Mouse (Mus musculus): ENCODE measurements around the gene Elp4. TPM values are rescaled to one million over a fixed set of nuclear protein-coding genes. Genes with fewer than 3 reads are reported as not detected.

Elp4 gene
- total and polyA plus RNA-seq, 3 experiments = 15.8 to 16.0 TPM; not detected in 1

DNA sequence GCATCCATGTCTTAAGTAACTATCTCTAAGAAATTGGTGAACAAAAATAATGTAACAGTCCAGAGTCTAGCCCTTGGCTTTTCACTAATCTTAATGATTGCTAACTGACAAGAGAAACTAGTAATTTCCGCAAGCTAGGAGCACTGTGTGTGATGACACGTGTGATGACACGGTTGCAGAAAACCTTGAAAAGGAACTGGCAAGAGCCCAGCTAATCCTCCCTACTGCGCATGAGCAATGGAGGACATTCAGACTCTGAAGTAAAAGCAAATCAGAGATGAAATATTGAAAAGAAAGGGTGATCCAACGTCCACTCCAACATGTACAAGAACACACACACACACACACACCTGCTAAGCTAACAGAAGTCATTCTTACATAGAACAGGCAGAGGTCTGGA, 61.2 kb downstream of the Elp4 start:
- no peak for TF ChIP-seq TBP (IDR thresholded peaks at IDR 0.05; ENCODE audit: low read depth, low read length)
- no peak for TF ChIP-seq UBTF (IDR thresholded peaks at IDR 0.05; ENCODE audit: borderline replicate concordance, insufficient read depth, low read depth, low read length)
- no peak for TF ChIP-seq ETS1 (IDR thresholded peaks at IDR 0.05; ENCODE audit: low read depth, low read length)
- TF ChIP-seq BHLHE40 (IDR thresholded peaks at IDR 0.05; ENCODE audit: borderline replicate concordance, low read depth, low read length) = no peak
- TF ChIP-seq E2F4 (IDR thresholded peaks at IDR 0.05; ENCODE audit: borderline replicate concordance, low read depth, low read length) = no peak
- no peak for TF ChIP-seq EP300 (IDR thresholded peaks at IDR 0.05; ENCODE audit: low read depth in 1 of 2, low read length in 2 of 2)
- TF ChIP-seq ZKSCAN1 (IDR thresholded peaks at IDR 0.05; ENCODE audit: low read depth, low read length) = no peak
- TF ChIP-seq KAT2A (conservative IDR thresholded peaks at IDR 0.05; ENCODE audit: low read depth, low read length) = no peak
- no peak for TF ChIP-seq TCF12 (IDR thresholded peaks at IDR 0.05; ENCODE audit: low read depth, low read length)
- no peaks in the 10 kb centered on the region for H3K79me2 ChIP-seq (ENCODE audit: control insufficient read depth, insufficient read depth, low read length, poor library complexity)
- no peak for DNase-seq (ENCODE audit: low read depth, low spot score)
- H3K36me3 ChIP-seq (ENCODE audit: control insufficient read depth in 1 of 2, insufficient read depth in 2 of 2, low read length in 2 of 2) = no peaks in the 10 kb centered on the region; a peak in 1 of 4 replicates
- no peak overlapping the region for H3K4me3 ChIP-seq (ENCODE audit: control insufficient read depth in 1 of 2, insufficient read depth in 1 of 2, low read depth in 2 of 2, low read length in 2 of 2)
- no peaks in the 10 kb centered on the region for H3K9me3 ChIP-seq (replicated peaks; ENCODE audit: insufficient read depth, low read length)
- no peaks in the 10 kb centered on the region for H3K27me3 ChIP-seq (ENCODE audit: control insufficient read depth in 1 of 2, insufficient read depth in 2 of 2, low read length in 2 of 2)
- no peak overlapping the region for H3K27ac ChIP-seq (ENCODE audit: control insufficient read depth, low read depth, low read length)
- H3K9ac ChIP-seq (ENCODE audit: control insufficient read depth, low read depth, low read length, poor library complexity, severe bottlenecking) = no peak overlapping the region
- H3K4me1 ChIP-seq (ENCODE audit: control insufficient read depth in 1 of 2, insufficient read depth in 2 of 2, low read length in 2 of 2) = no peaks in the 10 kb centered on the region

DNA sequence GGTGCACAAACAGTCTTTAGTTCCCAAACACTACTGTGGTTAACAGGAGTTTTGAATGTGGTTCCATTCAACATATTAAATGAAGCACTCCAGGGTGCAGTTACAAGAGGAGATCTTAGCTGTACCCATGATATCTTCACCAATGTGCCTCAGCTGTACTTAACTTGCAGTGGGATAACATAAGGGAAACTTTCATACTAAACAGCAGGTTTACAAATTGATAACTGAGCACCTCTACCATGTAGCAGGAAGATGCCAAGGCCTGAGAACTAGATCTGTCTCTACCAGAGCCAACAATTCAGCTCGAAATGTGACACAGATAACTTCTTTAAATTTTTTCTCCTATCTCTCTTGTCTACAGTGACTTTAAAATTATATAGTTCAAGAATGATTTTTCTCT, 86.4 kb downstream of the Elp4 start:
- Histone ChIP-seq H3K9ac (ENCODE audit: control insufficient read depth, low read depth, low read length, poor library complexity, severe bottlenecking) (no peak overlapping the region), H3K4me1 (ENCODE audit: control insufficient read depth in 1 of 2, insufficient read depth in 2 of 2, low read length in 2 of 2) (peaks cover 4 to 13% of the 10 kb centered on the region in 2 experiments; a peak in 3 of 4 replicates), H3K79me2 (ENCODE audit: control insufficient read depth, insufficient read depth, low read length, poor library complexity) (no peaks in the 10 kb centered on the region), H3K36me3 (ENCODE audit: control insufficient read depth in 1 of 2, insufficient read depth in 2 of 2, low read length in 2 of 2) (peaks cover 0 to 15% of the 10 kb centered on the region in 2 experiments; a peak in 2 of 4 replicates), H3K27me3 (ENCODE audit: control insufficient read depth in 1 of 2, insufficient read depth in 2 of 2, low read length in 2 of 2) (no peaks in the 10 kb centered on the region), H3K27ac (ENCODE audit: control insufficient read depth, low read depth, low read length) (no peak overlapping the region), H3K4me3 (ENCODE audit: control insufficient read depth in 1 of 2, insufficient read depth in 1 of 2, low read depth in 2 of 2, low read length in 2 of 2) (no peak overlapping the region), H3K9me3 (replicated peaks; ENCODE audit: insufficient read depth, low read length) (no peaks in the 10 kb centered on the region)
- DNase-seq (ENCODE audit: low read depth, low spot score) = peak; percentile 39
- TF ChIP-seq EP300 (IDR thresholded peaks at IDR 0.05; ENCODE audit: low read depth in 1 of 2, low read length in 2 of 2) = peak; percentile 14 to 22; a peak in 1 of 4 replicates
- no peak for TF ChIP-seq MXI1 (IDR thresholded peaks at IDR 0.05; ENCODE audit: low read depth, low read length)
- peak; percentile 24; the same call in 1 of the 2 replicates for TF ChIP-seq ETS1 (IDR thresholded peaks at IDR 0.05; ENCODE audit: low read depth, low read length)
- no peak for TF ChIP-seq NRF1 (IDR thresholded peaks at IDR 0.05; ENCODE audit: insufficient read depth, low read depth, low read length, poor library complexity, severe bottlenecking)

DNA sequence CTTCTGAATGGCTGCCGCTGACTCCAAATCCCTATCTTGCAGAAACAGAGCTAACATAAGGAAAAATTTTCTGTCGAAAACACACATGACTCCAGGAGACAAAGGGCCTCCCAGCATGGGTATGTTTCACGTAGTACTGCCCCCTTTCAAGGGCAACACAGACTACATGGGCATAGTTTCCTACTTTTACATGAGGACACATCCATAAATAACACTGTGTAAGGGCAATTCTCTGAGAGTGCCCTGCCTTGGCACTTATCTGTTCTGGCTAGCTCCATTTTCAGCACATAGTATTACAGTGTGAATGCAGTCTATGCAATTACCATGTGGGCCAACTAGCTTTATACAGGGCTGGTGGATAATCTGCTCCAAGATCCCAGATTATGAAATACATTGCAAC, 89.2 kb downstream of the Elp4 start:
- peaks cover 4 to 13% of the 10 kb centered on the region in 2 experiments; a peak in 3 of 4 replicates for H3K4me1 ChIP-seq (ENCODE audit: control insufficient read depth in 1 of 2, insufficient read depth in 2 of 2, low read length in 2 of 2)
- DNase-seq (ENCODE audit: low read depth, low spot score) = no peak
- no peak overlapping the region for H3K27ac ChIP-seq (ENCODE audit: control insufficient read depth, low read depth, low read length)
- peaks cover 0 to 15% of the 10 kb centered on the region in 2 experiments; a peak in 2 of 4 replicates for H3K36me3 ChIP-seq (ENCODE audit: control insufficient read depth in 1 of 2, insufficient read depth in 2 of 2, low read length in 2 of 2)
- H3K9ac ChIP-seq (ENCODE audit: control insufficient read depth, low read depth, low read length, poor library complexity, severe bottlenecking) = no peak overlapping the region
- H3K79me2 ChIP-seq (ENCODE audit: control insufficient read depth, insufficient read depth, low read length, poor library complexity) = no peaks in the 10 kb centered on the region
- no peaks in the 10 kb centered on the region for H3K27me3 ChIP-seq (ENCODE audit: control insufficient read depth in 1 of 2, insufficient read depth in 2 of 2, low read length in 2 of 2)
- H3K9me3 ChIP-seq (replicated peaks; ENCODE audit: insufficient read depth, low read length) = no peaks in the 10 kb centered on the region
- TF ChIP-seq MAFK (IDR thresholded peaks at IDR 0.05; ENCODE audit: borderline replicate concordance, low read depth, low read length) (no peak), EP300 (IDR thresholded peaks at IDR 0.05; ENCODE audit: low read depth in 1 of 2, low read length in 2 of 2) (no peak), UBTF (IDR thresholded peaks at IDR 0.05; ENCODE audit: borderline replicate concordance, insufficient read depth, low read depth, low read length) (no peak), SIN3A (IDR thresholded peaks at IDR 0.05; ENCODE audit: low read length) (no peak), ZKSCAN1 (IDR thresholded peaks at IDR 0.05; ENCODE audit: low read depth, low read length) (no peak), CHD1 (IDR thresholded peaks at IDR 0.05; ENCODE audit: low read depth, low read length) (no peak), GATA1 (IDR thresholded peaks at IDR 0.05; ENCODE audit: low read depth, low read length) (no peak), CTCF (IDR thresholded peaks at IDR 0.05 in 2 of 3, conservative IDR thresholded peaks at IDR 0.05 in 1 of 3; ENCODE audit: control insufficient read depth in 1 of 3, insufficient read depth in 1 of 3, low read depth in 2 of 3, low read length in 3 of 3, poor library complexity in 1 of 3, severe bottlenecking in 1 of 3) (no peak)
- H3K4me3 ChIP-seq (ENCODE audit: control insufficient read depth in 1 of 2, insufficient read depth in 1 of 2, low read depth in 2 of 2, low read length in 2 of 2) = no peak overlapping the region

All from MEL (cell line).